Mouse (Mus musculus) ovary, postnatal 14 days (tissue): ENCODE measurements around the gene Hyal3.
"Not testable (repeated sequence)": the region's sequence is repeated elsewhere in the genome, so short reads cannot be mapped to it uniquely, and the experiment has no call there.

Experiments used
- DNase-seq: peaks from one replicate; pipeline ENCODE4 v3.0.0; 2022; ENCODE audit warnings: low spot score

Gene Hyal3

GRCm38 (mm10) chr9:107571534-107572326 lies 8.9 kb upstream of the Hyal3 start:
- no peak for DNase-seq

DNA sequence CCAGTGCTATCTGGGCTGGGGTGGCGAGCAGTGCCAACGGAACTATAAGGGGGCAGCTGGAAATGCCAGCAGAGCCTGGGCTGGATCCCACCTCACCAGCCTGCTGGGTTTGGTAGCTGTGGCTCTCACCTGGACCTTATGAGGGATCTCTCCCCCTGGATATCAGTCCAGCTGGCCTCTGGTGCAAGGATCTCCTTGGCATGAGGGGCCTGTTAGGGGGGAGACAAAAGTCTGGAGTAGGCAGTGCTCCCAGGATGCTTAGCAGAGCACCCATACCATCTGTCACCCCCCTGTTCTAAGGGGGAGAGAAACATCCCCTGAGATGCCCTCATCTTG lies 8.3 kb upstream of the Hyal3 start:
- DNase-seq, result no peak

GRCm38 (mm10) chr9:107573774-107574173 lies 6.8 kb upstream of the Hyal3 start:
- not testable (repeated sequence) for DNase-seq

GRCm38 (mm10) chr9:107575579-107576356 lies 4.8 kb upstream of the Hyal3 start:
- no peak for DNase-seq

GRCm38 (mm10) chr9:107576357-107577107 lies 4.1 kb upstream of the Hyal3 start, which contains the start of gene Hyal1:
TSS of gene Hyal1 (plus strand) at chr9:107576927.
- DNase-seq, result peak; percentile 73

GRCm38 (mm10) chr9:107577871-107578270 lies 2.7 kb upstream of the Hyal3 start:
- DNase-seq, result no peak

DNA sequence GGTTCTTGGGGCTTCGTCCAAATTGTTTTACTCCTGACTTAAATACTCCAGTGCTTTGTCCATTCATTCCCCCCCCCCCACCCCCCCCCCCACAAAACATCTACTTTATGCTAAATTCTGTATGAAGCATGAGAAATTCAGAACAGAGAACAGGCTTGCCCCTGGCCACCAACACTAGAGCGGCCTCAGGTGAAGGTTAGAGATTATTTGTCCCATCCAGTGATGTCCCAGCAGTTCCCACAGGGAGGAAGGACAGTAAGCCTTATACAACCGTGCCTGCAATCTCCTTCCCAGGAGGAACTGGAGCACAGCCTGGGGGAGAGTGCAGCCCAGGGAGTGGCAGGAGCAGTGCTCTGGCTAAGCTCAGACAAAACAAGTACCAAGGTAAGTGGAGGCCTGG lies 2.0 kb upstream of the Hyal3 start, which contains the start of gene Naa80:
Gene Naa80 (plus strand): TSS at position 301 of the 400 bp plus-strand sequence.
- DNase-seq, result no peak

DNA sequence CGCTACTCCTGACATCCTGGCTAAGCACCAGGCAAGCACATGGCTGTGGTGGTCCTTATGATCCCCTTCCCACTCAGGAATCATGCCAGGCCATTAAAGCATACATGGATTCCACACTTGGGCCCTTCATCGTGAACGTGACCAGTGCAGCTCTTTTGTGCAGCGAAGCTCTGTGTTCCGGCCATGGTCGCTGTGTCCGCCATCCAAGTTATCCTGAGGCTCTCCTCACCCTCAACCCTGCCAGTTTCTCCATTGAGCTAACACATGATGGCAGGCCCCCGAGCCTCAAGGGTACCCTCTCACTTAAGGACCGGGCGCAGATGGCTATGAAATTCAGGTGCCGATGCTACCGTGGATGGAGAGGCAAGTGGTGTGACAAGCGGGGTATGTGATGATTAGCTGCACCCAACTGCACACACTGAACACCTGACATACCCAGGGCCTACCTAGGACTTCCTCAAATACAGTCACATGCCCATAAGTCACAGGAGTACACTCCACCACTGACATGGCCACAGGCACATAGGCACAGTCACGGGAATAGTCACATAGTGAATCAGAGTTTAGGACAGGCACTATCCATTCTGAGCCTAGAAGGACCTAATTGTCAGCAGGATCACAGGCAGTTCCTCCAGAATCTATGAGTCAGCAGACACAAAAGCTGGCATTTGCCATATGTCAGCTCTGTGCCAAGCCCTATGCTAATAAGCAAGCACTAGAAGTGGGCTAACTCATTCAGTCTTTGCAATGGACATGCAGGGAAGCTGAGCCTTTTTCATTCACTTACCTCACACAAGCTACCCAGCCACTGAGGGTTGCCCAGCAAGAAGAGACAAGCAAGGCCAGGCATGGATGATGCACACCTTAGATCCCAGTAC lies 1.4 kb upstream of the Hyal3 start:
- no peak for DNase-seq

DNA sequence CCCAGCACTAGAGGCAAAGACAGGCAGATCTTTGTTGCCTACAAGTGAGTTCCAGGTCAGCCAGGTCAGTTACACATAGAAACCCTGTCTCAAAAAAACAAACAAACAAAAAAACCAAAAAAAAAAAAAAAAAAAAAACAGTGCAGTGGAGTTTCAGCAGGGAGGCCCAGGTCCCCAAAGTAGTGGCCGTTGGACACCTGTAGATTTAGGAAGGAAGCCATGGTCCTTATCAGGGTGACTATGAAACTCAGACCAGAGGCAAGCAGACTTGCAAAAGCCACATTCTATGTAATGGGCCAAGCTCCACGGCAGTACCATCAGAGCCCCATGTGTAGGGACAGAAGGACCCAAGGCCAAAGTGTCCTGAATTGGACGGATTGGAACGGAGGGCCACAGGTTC lies 966 bp downstream of the Hyal3 start:
- no peak for DNase-seq

GRCm38 (mm10) chr9:107582509-107583062 lies 2.0 kb downstream of the Hyal3 start:
- no peak for DNase-seq

DNA sequence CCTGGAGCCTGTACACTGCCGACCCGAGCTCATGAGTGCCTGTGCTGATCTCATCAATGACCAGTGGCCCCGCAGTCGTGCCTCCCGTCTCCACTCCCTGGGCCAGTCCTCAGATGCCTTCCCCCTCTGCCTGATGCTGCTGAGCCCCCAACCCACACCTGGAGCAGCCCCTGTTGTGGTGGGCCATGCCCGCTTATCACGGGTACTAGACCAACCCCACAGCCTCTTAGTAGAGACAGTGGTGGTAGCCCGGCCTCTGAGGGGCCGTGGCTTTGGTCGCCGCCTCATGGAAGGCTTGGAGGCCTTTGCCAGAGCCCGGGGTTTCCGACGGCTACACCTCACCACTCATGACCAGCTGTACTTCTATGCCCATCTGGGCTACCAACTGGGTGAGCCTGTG lies 2.6 kb downstream of the Hyal3 start:
- no peak for DNase-seq

DNA sequence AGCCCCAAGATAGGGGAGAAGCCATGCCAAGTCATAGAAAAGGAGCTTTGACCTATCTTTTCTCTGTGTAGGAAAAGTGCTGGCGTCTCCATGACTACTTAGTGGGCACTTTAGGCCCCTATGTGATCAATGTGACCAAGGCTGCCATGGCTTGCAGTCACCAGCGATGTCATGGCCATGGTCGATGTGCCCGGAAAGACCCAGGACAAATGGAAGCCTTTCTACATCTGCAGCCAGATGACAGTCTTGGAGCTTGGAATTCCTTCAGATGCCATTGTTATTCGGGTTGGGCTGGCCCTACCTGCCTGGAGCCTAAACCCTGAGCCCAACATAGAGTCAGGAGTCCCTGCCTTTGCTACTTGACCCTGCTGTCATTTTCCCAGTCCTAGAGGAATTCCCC lies 5.9 kb downstream of the Hyal3 start:
- no peak for DNase-seq

DNA sequence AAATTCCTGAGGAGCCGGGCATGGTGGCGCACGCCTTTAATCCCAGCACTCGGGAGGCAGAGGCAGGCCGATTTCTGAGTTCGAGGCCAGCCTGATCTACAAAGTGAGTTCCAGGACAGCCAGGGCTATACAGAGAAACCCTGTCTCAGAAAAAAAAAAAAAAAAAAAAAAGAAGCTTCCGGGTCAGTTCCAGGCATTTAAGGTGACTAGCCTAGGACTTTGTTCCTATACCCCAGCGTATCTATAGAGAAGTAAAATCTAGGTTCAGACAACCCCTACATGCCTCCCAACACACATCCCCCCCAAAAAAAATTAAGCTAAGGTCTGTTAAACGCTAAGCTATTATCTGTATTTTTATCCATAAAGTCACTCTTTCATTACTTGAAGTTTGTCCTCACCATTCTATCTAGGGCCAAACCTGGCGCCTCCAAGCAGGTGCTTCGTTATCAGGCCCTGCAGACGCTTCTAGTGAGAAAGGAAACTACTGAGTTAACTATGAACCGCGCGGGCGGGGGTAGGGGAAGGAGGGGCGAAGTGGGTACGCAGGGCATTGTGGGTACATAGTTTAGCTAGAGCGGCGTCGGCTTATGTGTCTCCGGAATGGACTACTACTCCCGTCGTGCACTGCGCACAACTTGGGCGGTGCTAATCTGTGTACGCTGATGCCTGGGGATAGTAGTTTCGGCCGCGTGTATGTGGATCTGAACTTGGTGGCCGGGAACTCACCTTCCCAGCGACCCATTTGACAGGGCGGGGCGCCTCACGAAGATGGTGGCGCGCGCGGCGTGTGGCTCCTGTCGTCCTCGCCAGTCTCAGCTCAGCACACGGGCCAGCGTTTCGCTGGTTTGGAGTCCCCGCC lies 6.6 kb downstream of the Hyal3 start, which contains the start of gene Ifrd2:
Gene Ifrd2 (plus strand): TSS at position 669 of the 859 bp plus-strand sequence.
- peak; percentile 86 for DNase-seq

DNA sequence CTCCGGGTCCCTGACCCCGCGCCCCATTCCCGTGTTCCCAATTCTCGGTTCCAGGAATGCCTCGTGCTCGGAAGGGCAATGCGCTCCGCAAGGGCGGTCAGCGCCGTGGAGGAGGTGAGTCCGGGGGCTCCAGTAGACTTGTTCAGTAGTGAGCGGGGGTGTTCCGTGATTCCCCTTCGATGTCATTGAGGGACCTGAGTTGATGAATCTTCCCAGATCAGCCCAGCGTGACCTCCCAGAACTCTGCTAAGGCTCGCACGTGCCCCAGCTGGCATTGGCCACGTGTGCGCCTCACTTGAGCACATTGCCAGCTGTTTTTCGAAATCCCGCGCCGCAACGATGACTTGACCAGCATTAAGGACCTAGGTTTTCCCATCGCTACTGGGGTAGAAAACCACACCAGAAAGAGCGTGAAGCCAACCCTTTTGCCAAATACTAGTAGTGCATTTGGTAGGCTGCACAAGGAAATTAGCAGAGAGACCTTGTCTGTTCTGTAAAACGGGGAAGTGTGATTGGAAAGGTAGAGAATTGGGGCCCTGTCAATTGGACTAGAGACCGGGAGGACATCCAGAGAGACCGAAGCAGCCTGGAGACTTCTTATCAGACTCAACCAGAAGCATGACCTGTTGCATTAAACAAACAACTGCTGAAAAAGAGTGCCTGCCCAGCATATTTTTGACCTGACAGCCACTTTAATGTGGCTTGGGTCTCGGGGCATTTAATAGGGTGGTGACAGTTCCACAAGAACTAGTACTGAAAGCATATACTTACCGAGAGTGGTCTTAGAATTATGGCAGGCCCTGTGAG lies 7.4 kb downstream of the Hyal3 start:
- DNase-seq, result no peak

GRCm38 (mm10) chr9:107590058-107590772 lies 9.6 kb downstream of the Hyal3 start:
- DNase-seq, result no peak

GRCm38 (mm10) chr9:107590773-107591060 lies 10.1 kb downstream of the Hyal3 start:
- no peak for DNase-seq

GRCm38 (mm10) chr9:107593101-107593976 lies 12.7 kb downstream of the Hyal3 start:
- no peak for DNase-seq
